Mouse (Mus musculus) MEL (cell line): Measurements from ENCODE around the gene Tmem131. TPM values are rescaled to one million over a fixed set of nuclear protein-coding genes. Genes with fewer than 3 reads are reported as not detected.
A peak's percentile ranks its signal among the peaks of the same experiment; 100 is the strongest.

Experiments used
- DNase-seq: peaks from one replicate; pipeline ENCODE4 v3.0.0; 2011; ENCODE audit warnings: low read depth, low spot score
- H3K27ac ChIP-seq: 2 replicates; pipeline ENCODE4 v1.5.1; 2012; ENCODE audit warnings: low read depth, mild to moderate bottlenecking, control low read depth, low read length, moderate library complexity; ENCODE audit not compliant: control insufficient read depth
- H3K27me3 ChIP-seq, 2 experiments: fragments of 150-350 bp in 1 of 2; sonication (generic) in 1 of 2; 2 replicates each; pipeline ENCODE4 v1.6.1; 2012; ENCODE audit warnings: low read length in 2 of 2, mild to moderate bottlenecking in 2 of 2, improper control_type of control experiment in 1 of 2, moderate library complexity in 1 of 2; ENCODE audit not compliant: insufficient read depth in 2 of 2, control insufficient read depth in 1 of 2
- H3K36me3 ChIP-seq, 2 experiments: 2 replicates each; pipeline ENCODE4 v1.6.1; 2012 to 2014; ENCODE audit warnings: low read length in 2 of 2, improper control_type of control experiment in 1 of 2, inconsistent platforms in 1 of 2, mild to moderate bottlenecking in 1 of 2; ENCODE audit not compliant: insufficient read depth in 2 of 2, control insufficient read depth in 1 of 2
- H3K4me1 ChIP-seq, 2 experiments: fragments of 150-350 bp in 1 of 2; sonication (generic) in 1 of 2; 2 replicates each; pipeline ENCODE4 v1.6.1; 2012; ENCODE audit warnings: low read length in 2 of 2, improper control_type of control experiment in 1 of 2, mild to moderate bottlenecking in 1 of 2; ENCODE audit not compliant: insufficient read depth in 2 of 2, control insufficient read depth in 1 of 2
- H3K4me3 ChIP-seq, 2 experiments: fragments of 150-350 bp in 1 of 2; sonication (generic) in 1 of 2; 2 replicates each; pipeline ENCODE4 v1.5.1; 2012; ENCODE audit warnings: low read depth in 2 of 2, low read length in 2 of 2, mild to moderate bottlenecking in 2 of 2, moderate library complexity in 2 of 2, control low read depth in 1 of 2, improper control_type of control experiment in 1 of 2; ENCODE audit not compliant: control insufficient read depth in 1 of 2, insufficient read depth in 1 of 2
- H3K79me2 ChIP-seq: 2 replicates; pipeline ENCODE4 v1.6.1; 2012; ENCODE audit warnings: mild to moderate bottlenecking, low read length, moderate library complexity; ENCODE audit not compliant: control insufficient read depth, poor library complexity, insufficient read depth
- H3K9ac ChIP-seq: 2 replicates; pipeline ENCODE4 v1.6.1; 2012; ENCODE audit warnings: low read depth, mild to moderate bottlenecking, control low read depth, low read length, moderate library complexity; ENCODE audit not compliant: control insufficient read depth, poor library complexity, severe bottlenecking
- H3K9me3 ChIP-seq: fragments of 150-350 bp; sonication (generic); replicated peaks from 2 replicates; pipeline ENCODE4 v1.6.1; 2012; ENCODE audit warnings: mild to moderate bottlenecking, low read length, improper control_type of control experiment, moderate library complexity; ENCODE audit not compliant: insufficient read depth
- BHLHE40 ChIP-seq: IDR thresholded peaks from 2 replicates; pipeline ENCODE4 v1.6.1; 2012; ENCODE audit warnings: low read depth, mild to moderate bottlenecking, inconsistent platforms, low read length, improper control_type of control experiment, borderline replicate concordance
- CHD1 ChIP-seq: IDR thresholded peaks from 2 replicates; pipeline ENCODE4 v1.6.1; 2012; ENCODE audit warnings: low read depth, mild to moderate bottlenecking, inconsistent platforms, low read length, improper control_type of control experiment
- CTCF ChIP-seq, 3 experiments: IDR thresholded peaks in 2 of 3; conservative IDR thresholded peaks in 1 of 3; 2 replicates each; pipeline ENCODE4 v1.5.1; 2011 to 2012; ENCODE audit warnings: low read length in 3 of 3, low read depth in 2 of 3, mild to moderate bottlenecking in 2 of 3, improper control_type of control experiment in 1 of 3, inconsistent platforms in 1 of 3, mixed read lengths in 1 of 3, moderate library complexity in 1 of 3; ENCODE audit not compliant: control insufficient read depth in 1 of 3, insufficient read depth in 1 of 3, poor library complexity in 1 of 3, severe bottlenecking in 1 of 3
- E2F4 ChIP-seq: IDR thresholded peaks from 2 replicates; pipeline ENCODE4 v1.6.1; 2011; ENCODE audit warnings: low read depth, low read length, improper control_type of control experiment, borderline replicate concordance
- EP300 ChIP-seq, 2 experiments: IDR thresholded peaks; 2 replicates each; pipeline ENCODE4 v1.6.1; 2011; ENCODE audit warnings: improper control_type of control experiment in 2 of 2, low read length in 2 of 2, low read depth in 1 of 2, mild to moderate bottlenecking in 1 of 2
- ETS1 ChIP-seq: IDR thresholded peaks from 2 replicates; pipeline ENCODE4 v1.6.1; 2012; ENCODE audit warnings: low read depth, mild to moderate bottlenecking, inconsistent platforms, low read length, improper control_type of control experiment, moderate library complexity
- HCFC1 ChIP-seq: IDR thresholded peaks from 2 replicates; pipeline ENCODE4 v1.6.1; 2012; ENCODE audit warnings: low read depth, mild to moderate bottlenecking, inconsistent platforms, low read length, improper control_type of control experiment, moderate library complexity
- JUND ChIP-seq: IDR thresholded peaks from 2 replicates; pipeline ENCODE4 v1.6.1; 2011; ENCODE audit warnings: low read depth, mild to moderate bottlenecking, improper control_type of control experiment, low read length
- MAX ChIP-seq: IDR thresholded peaks from 2 replicates; pipeline ENCODE4 v1.6.1; 2011; ENCODE audit warnings: low read length, improper control_type of control experiment
- MAZ ChIP-seq: IDR thresholded peaks from 2 replicates; pipeline ENCODE4 v1.6.1; 2012; ENCODE audit warnings: low read depth, mild to moderate bottlenecking, inconsistent platforms, low read length, improper control_type of control experiment
- MEF2A ChIP-seq: IDR thresholded peaks from 2 replicates; pipeline ENCODE4 v1.6.1; 2014; ENCODE audit warnings: low read depth, mild to moderate bottlenecking, inconsistent platforms, low read length, improper control_type of control experiment; ENCODE audit not compliant: poor library complexity, insufficient replicate concordance, severe bottlenecking; ENCODE audit errors: extremely low read depth
- MXI1 ChIP-seq: IDR thresholded peaks from 2 replicates; pipeline ENCODE4 v1.6.1; 2011; ENCODE audit warnings: mild to moderate bottlenecking, low read depth, low read length, improper control_type of control experiment
- MYB ChIP-seq: IDR thresholded peaks from 2 replicates; pipeline ENCODE4 v1.6.1; 2011; ENCODE audit warnings: mild to moderate bottlenecking, low read depth, low read length, improper control_type of control experiment
- MYC ChIP-seq: IDR thresholded peaks from 2 replicates; pipeline ENCODE4 v1.6.1; 2011; ENCODE audit warnings: low read depth, mild to moderate bottlenecking, low read length, improper control_type of control experiment, moderate library complexity
- NELFE ChIP-seq: IDR thresholded peaks from 2 replicates; pipeline ENCODE4 v1.6.1; 2011; ENCODE audit warnings: low read depth, low read length, improper control_type of control experiment
- POLR2A ChIP-seq, 2 experiments: IDR thresholded peaks; 2 replicates each; pipeline ENCODE4 v1.6.1; 2011 to 2012; ENCODE audit warnings: low read length in 2 of 2, mild to moderate bottlenecking in 2 of 2, control low read depth in 1 of 2, improper control_type of control experiment in 1 of 2, low read depth in 1 of 2, moderate library complexity in 1 of 2; ENCODE audit not compliant: control insufficient read depth in 1 of 2, insufficient read depth in 1 of 2, poor library complexity in 1 of 2
- POLR2AphosphoS2 ChIP-seq: IDR thresholded peaks from 2 replicates; pipeline ENCODE4 v1.6.1; 2011; ENCODE audit warnings: low read length, improper control_type of control experiment
- RAD21 ChIP-seq: IDR thresholded peaks from 2 replicates; pipeline ENCODE4 v1.6.1; 2011; ENCODE audit warnings: mild to moderate bottlenecking, low read depth, low read length, improper control_type of control experiment
- SIN3A ChIP-seq: IDR thresholded peaks from 2 replicates; pipeline ENCODE4 v1.6.1; 2012; ENCODE audit warnings: low read length, improper control_type of control experiment, inconsistent platforms
- TAL1 ChIP-seq: IDR thresholded peaks from 2 replicates; pipeline ENCODE4 v1.6.1; 2012; ENCODE audit warnings: mild to moderate bottlenecking, inconsistent platforms, low read length, moderate library complexity, mixed read lengths
- TBP ChIP-seq: IDR thresholded peaks from 2 replicates; pipeline ENCODE4 v1.8.0; 2011; ENCODE audit warnings: low read depth, low read length, improper control_type of control experiment
- TCF12 ChIP-seq: IDR thresholded peaks from 2 replicates; pipeline ENCODE4 v1.6.1; 2014; ENCODE audit warnings: low read depth, mild to moderate bottlenecking, inconsistent platforms, low read length, improper control_type of control experiment, moderate library complexity
- UBTF ChIP-seq: IDR thresholded peaks from 2 replicates; pipeline ENCODE4 v1.6.1; 2012; ENCODE audit warnings: low read depth, mild to moderate bottlenecking, inconsistent platforms, low read length, improper control_type of control experiment, moderate library complexity, borderline replicate concordance; ENCODE audit not compliant: insufficient read depth
- USF1 ChIP-seq: IDR thresholded peaks from 2 replicates; pipeline ENCODE4 v1.6.1; 2014; ENCODE audit warnings: low read depth, mild to moderate bottlenecking, inconsistent platforms, low read length, improper control_type of control experiment, moderate library complexity
- USF2 ChIP-seq, 2 experiments: IDR thresholded peaks; 2 replicates each; pipeline ENCODE4 v1.6.1; 2011 to 2012; ENCODE audit warnings: improper control_type of control experiment in 2 of 2, low read length in 2 of 2, borderline replicate concordance in 1 of 2, inconsistent platforms in 1 of 2, low read depth in 1 of 2, mild to moderate bottlenecking in 1 of 2; ENCODE audit not compliant: insufficient read depth in 1 of 2
- ZC3H11A ChIP-seq: IDR thresholded peaks from 2 replicates; pipeline ENCODE4 v1.6.1; 2012; ENCODE audit warnings: low read depth, mild to moderate bottlenecking, inconsistent platforms, low read length, improper control_type of control experiment
- ZKSCAN1 ChIP-seq: IDR thresholded peaks from 2 replicates; pipeline ENCODE4 v1.6.1; 2012; ENCODE audit warnings: low read depth, mild to moderate bottlenecking, inconsistent platforms, low read length, improper control_type of control experiment, moderate library complexity
- ZMIZ1 ChIP-seq: IDR thresholded peaks from 2 replicates; pipeline ENCODE4 v1.6.1; 2012; ENCODE audit warnings: low read depth, mild to moderate bottlenecking, inconsistent platforms, low read length, improper control_type of control experiment, moderate library complexity
- ZNF384 ChIP-seq: IDR thresholded peaks from 2 replicates; pipeline ENCODE4 v1.6.1; 2012; ENCODE audit warnings: low read depth, mild to moderate bottlenecking, inconsistent platforms, low read length, improper control_type of control experiment
- polyA plus RNA-seq, 2 experiments: library from polyadenylated mRNA; stranded (reverse) in 1 of 2; unstranded in 1 of 2; fragments of >175 nt in 1 of 2; fragments of >200 nt in 1 of 2; gene quantifications; 2 replicates each; pipeline versions ENCODE4 v1.2.1 to v1.2.4; 2012; ENCODE audit warnings: low replicate concordance in 2 of 2, low read depth in 1 of 2; ENCODE audit not compliant: insufficient read length in 2 of 2, insufficient read depth in 1 of 2, missing spikeins in 1 of 2
- total RNA-seq: library from RNA; depleted of rRNA; stranded (reverse); fragments of 300-350 nt; gene quantifications from 2 replicates; pipeline ENCODE4 v1.2.3, GENCODE M21; 2012

Tmem131 gene
- total and polyA plus RNA-seq, 3 experiments = 11.4 to 196 (median 48.8) TPM

- Histone ChIP-seq H3K27ac (no peak overlapping the region), H3K4me1 (peaks cover 15 to 23% of the 10 kb centered on the region in 2 experiments; a peak in 3 of 4 replicates), H3K79me2 (no peaks in the 10 kb centered on the region), H3K27me3 (no peaks in the 10 kb centered on the region), H3K36me3 (peaks cover 4 to 30% of the 10 kb centered on the region in 2 experiments), H3K9ac (no peak overlapping the region), H3K4me3 (no peak overlapping the region), H3K9me3 (no peaks in the 10 kb centered on the region)
- DNase-seq = peak; percentile 54
- TF ChIP-seq ZNF384 = no peak
- peak in 1 of 2 experiments; percentile 17; a peak in 1 of 4 replicates for TF ChIP-seq EP300 (IDR thresholded peaks at IDR 0.05; ENCODE audit: low read depth in 1 of 2, low read length in 2 of 2)
- TF ChIP-seq BHLHE40 = peak; percentile 48; the same call in 1 of the 2 replicates
- TF ChIP-seq TAL1 = peak; percentile 48
- TF ChIP-seq HCFC1 = no peak
- TF ChIP-seq MEF2A = no peak
- no peak for TF ChIP-seq CHD1
- TF ChIP-seq ETS1 = peak; percentile 83
- TF ChIP-seq MXI1 = 0 out of 2 replicates have a peak, but pooled peaks have one; percentile 12
- peak; percentile 63; the same call in 1 of the 2 replicates for TF ChIP-seq TCF12
- TF ChIP-seq TBP = no peak
Observed at GRCm38 (mm10) chr1:36879154-36879553, 64.3 kb downstream of the Tmem131 start.

GRCm38 (mm10) chr1:36877126-36877525, 66.3 kb downstream of the Tmem131 start:
- H3K79me2 ChIP-seq = no peaks in the 10 kb centered on the region
- H3K4me3 ChIP-seq = no peak overlapping the region
- H3K27ac ChIP-seq = no peak overlapping the region
- no peaks in the 10 kb centered on the region for H3K9me3 ChIP-seq
- H3K9ac ChIP-seq = no peak overlapping the region
- H3K27me3 ChIP-seq = no peaks in the 10 kb centered on the region
- H3K4me1 ChIP-seq = peaks cover 15 to 23% of the 10 kb centered on the region in 2 experiments
- DNase-seq = peak; percentile 60
- peaks cover 4 to 31% of the 10 kb centered on the region in 2 experiments for H3K36me3 ChIP-seq
- TF ChIP-seq POLR2AphosphoS2 = no peak
- TF ChIP-seq UBTF = no peak
- TF ChIP-seq JUND = no peak
- TF ChIP-seq RAD21 = no peak
- TF ChIP-seq ETS1 = peak; percentile 92
- TF ChIP-seq MAZ = no peak
- TF ChIP-seq MYC = peak; percentile 36; the same call in 1 of the 2 replicates
- no peak for TF ChIP-seq ZMIZ1
- TF ChIP-seq ZKSCAN1 = no peak
- TF ChIP-seq POLR2A (IDR thresholded peaks at IDR 0.05; ENCODE audit: control insufficient read depth in 1 of 2, insufficient read depth in 1 of 2, low read depth in 1 of 2, low read length in 2 of 2, poor library complexity in 1 of 2) = no peak
- TF ChIP-seq MEF2A = no peak
- TF ChIP-seq BHLHE40 = 0 out of 2 replicates have a peak, but pooled peaks have one; percentile 44
- no peak for TF ChIP-seq USF1
- TF ChIP-seq MYB = peak; percentile 62; the same call in 1 of the 2 replicates
- no peak for TF ChIP-seq ZNF384
- TF ChIP-seq NELFE = no peak
- TF ChIP-seq CHD1 = no peak
- TF ChIP-seq EP300 (IDR thresholded peaks at IDR 0.05; ENCODE audit: low read depth in 1 of 2, low read length in 2 of 2) = peak; percentile 91 to 93
- peak; percentile 62 for TF ChIP-seq SIN3A
- TF ChIP-seq CTCF (IDR thresholded peaks at IDR 0.05 in 2 of 3, conservative IDR thresholded peaks at IDR 0.05 in 1 of 3; ENCODE audit: control insufficient read depth in 1 of 3, insufficient read depth in 1 of 3, low read depth in 2 of 3, low read length in 3 of 3, poor library complexity in 1 of 3, severe bottlenecking in 1 of 3) = no peak
- TF ChIP-seq MAX = 0 out of 2 replicates have a peak, but pooled peaks have one; percentile 30
- TF ChIP-seq TAL1 = peak; percentile 52
- TF ChIP-seq E2F4 = no peak
- TF ChIP-seq ZC3H11A = no peak
- TF ChIP-seq USF2 (IDR thresholded peaks at IDR 0.05; ENCODE audit: borderline replicate concordance in 1 of 2, insufficient read depth in 1 of 2, low read depth in 1 of 2, low read length in 2 of 2) = no peak
- peak; percentile 89 for TF ChIP-seq TCF12
